Mouse (Mus musculus) left cerebral cortex, adult 2 months (tissue): ENCODE results near the gene Mfsd9. TPM values are rescaled to one million over a fixed set of nuclear protein-coding genes. Genes with fewer than 3 reads are reported as not detected.

Source experiments
- DNase-seq, 2 experiments: peaks; one replicate each; pipeline ENCODE4 v3.0.0; 2021 to 2022; ENCODE audit warnings: low spot score in 2 of 2, mixed read lengths in 1 of 2; ENCODE audit errors: extremely low spot score in 1 of 2
- H3K27ac ChIP-seq: fragments of 200-600 bp; 2 replicates; pipeline ENCODE4 v1.8.1; 2022
- H3K4me3 ChIP-seq: fragments of 200-600 bp; 2 replicates; pipeline ENCODE4 v1.8.1; 2022
- CTCF ChIP-seq: fragments of 200-600 bp; IDR thresholded peaks from 2 replicates; pipeline ENCODE4 v1.8.1; 2022; ENCODE audit warnings: antibody characterized with exemption, mild to moderate bottlenecking, moderate library complexity
- intact Hi-C: fragments of 180-260 bp; cut with DNase I; formaldehyde crosslinking; loops from one replicate; pipeline ENCODE4 v1.15.1; 2025
- total RNA-seq, 2 experiments: library from RNA; stranded (reverse); gene quantifications; 2 replicates each; pipeline ENCODE4 v1.2.3; 2021

Gene Mfsd9
- total RNA-seq, 2 experiments from 2014 or later: 4.0 to 4.5 TPM

DNA sequence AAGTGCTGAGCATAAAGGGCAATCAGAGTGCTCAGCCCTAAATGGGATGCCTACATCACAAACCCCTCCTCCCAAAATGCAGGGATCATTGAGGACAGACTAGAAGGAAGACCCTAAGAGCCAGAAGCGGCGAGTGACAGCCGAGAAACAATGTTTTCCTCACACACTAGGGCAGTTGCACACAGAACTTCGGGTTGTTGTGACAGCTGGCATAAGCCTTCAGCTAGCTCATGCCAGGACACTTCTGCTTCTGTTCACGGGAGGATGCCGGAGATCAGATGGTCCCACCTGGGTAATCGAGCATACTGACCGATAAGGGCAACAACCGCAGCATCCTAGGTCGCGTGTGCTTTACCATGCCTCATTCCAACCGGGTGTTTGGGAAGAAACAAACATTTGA, 13.6 kb upstream of the Mfsd9 start:
- DNase-seq: no peak
- TF ChIP-seq CTCF: no peak
- no peak overlapping the region for H3K27ac ChIP-seq
- H3K4me3 ChIP-seq: no peak overlapping the region
- intact Hi-C loops: no loop called here

DNA sequence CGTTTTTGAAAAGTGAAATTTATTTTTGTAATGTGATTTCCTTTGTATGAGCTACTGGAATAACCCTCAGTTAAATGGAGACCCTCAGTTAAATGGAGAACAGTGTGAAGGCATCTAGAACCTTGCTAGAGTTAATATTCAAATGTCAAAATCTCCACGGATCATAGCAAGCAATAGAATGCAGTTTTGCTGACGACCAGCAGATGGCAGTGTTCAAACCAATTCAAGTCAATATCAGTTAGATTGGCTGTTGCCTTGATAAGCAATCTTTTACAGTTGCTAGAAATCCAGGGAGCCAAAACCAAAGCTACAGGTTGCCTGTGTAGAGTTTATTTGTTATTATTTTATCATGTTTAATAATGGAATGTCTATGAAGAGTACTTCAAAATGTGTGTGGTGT, 12.3 kb upstream of the Mfsd9 start:
- H3K27ac ChIP-seq: no peak overlapping the region
- peak; percentile 46 to 54 for DNase-seq
- TF ChIP-seq CTCF: peak; percentile 89
- intact Hi-C loops: loop anchor here (1.0 kb wide), 1 partner anchor 42 kb away; no protein-coding TSS in a partner anchor
- H3K4me3 ChIP-seq: no peak overlapping the region

DNA sequence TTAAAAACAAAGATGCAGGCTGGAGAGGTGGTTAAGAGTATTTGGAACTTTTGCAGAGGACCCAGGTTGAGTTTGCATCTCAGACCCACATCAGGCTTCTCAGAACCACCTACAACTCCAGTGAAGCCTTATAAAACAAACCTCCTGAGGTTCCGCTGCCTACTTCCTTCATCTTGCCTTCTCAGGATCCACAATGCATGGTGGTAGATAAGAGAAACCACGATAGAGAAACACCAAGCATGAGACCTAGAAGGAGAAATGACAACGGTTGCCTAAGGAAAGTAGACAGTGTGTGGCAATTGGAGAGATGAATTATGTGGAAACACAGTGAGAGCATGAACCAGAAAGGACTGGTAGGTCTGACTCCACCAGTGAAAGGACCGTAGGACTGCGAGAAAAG, 10.4 kb upstream of the Mfsd9 start:
- no peak overlapping the region for H3K4me3 ChIP-seq
- DNase-seq: no peak
- intact Hi-C loops: no loop called here
- no peak overlapping the region for H3K27ac ChIP-seq
- TF ChIP-seq CTCF: no peak

DNA sequence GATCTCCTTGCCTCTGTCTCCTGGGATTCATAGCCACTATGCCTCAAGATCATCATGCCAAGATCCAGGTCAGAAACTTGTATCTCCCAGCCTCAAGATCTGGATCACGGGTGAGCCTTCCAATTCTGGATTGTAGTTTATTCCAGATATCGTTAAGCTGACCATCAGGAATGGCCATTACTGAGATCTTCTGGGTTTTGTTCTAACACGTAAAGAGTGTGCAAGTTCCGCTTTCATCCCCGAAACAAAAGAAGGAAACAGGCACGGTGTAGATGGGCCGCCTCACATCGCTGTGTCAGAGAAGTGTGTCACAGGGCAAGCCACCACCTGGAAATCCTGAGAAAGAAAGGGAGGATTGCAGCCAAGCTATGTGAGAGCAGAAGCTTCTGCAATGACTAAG, 8.6 kb upstream of the Mfsd9 start:
- TF ChIP-seq CTCF: no peak
- no peak for DNase-seq
- Histone ChIP-seq H3K27ac (no peak overlapping the region), H3K4me3 (no peak overlapping the region)
- intact Hi-C loops: no loop called here

DNA sequence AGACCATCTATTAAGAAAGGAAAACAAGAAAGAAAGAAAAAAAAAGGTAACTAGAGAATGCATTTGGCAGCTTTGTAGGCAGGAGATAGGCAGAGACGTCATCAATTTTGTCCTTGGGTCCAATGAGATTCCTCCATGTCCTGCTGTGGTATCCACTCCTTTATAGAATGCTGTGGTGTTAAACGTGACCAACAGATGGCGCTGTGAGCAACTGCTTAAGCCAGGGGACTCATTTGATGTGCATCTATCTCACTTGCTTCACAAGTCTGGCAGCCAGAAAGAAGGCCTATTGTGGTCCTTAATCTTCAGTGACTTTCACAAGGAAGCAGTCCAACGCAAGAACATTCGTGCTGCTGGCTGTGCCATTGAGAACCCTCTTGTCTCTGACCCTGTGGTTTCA, 6.9 kb upstream of the Mfsd9 start:
- TF ChIP-seq CTCF: peak; percentile 79
- intact Hi-C loops: no loop called here
- peak; percentile 48 to 53 for DNase-seq
- Histone ChIP-seq H3K27ac (no peak overlapping the region), H3K4me3 (no peak overlapping the region)

DNA sequence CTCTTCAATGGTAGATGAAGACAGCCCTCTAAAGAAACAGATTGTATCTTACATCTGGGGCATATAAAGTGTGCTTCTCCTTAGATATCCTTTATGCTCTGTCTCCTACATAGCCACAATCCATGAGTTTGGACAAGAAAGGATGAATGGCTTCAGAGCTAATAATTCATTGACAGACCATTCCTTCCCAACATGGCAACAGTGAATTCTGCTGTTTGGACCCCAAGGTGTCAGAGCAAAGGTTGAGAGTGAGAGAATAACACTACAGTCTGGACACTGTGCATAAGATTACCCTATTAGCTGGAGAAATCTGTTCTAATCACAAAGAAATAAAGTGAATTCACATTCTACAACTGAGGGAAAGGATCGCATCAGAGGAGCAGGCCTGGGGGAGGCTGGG, 5.0 kb upstream of the Mfsd9 start:
- H3K27ac ChIP-seq: no peak overlapping the region
- intact Hi-C loops: no loop called here
- H3K4me3 ChIP-seq: no peak overlapping the region
- no peak for DNase-seq
- TF ChIP-seq CTCF: no peak

DNA sequence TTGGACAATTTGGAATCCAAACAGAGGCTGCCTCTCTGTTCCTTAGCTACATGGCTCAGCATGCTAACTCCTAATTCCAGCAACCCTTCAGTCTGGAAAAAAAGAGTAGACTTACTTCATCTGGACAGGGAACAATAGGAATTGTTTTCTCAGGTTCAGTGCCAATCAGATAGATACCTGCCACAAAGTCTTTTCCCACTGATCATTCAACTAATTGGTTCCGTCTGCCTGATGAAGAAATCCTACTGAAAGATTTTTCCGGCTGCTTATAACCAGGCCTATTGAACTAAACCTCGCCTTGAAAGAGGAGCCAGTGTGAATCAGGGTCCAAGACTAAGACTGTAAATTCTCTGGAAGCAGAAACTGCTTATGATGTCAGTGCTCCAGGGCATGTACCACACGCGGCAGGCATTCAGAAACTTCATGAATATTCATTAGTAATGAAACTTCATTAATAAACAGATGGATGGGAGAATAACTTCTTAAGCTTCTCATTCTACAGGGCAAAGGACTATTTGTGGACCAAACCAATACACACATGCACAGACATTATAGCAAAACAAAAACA, 737 bp downstream of the Mfsd9 start:
- DNase-seq: no peak
- H3K4me3 ChIP-seq: peak overlapping the region; percentile 68
- intact Hi-C loops: no loop called here
- H3K27ac ChIP-seq: no peak overlapping the region
- no peak for TF ChIP-seq CTCF

DNA sequence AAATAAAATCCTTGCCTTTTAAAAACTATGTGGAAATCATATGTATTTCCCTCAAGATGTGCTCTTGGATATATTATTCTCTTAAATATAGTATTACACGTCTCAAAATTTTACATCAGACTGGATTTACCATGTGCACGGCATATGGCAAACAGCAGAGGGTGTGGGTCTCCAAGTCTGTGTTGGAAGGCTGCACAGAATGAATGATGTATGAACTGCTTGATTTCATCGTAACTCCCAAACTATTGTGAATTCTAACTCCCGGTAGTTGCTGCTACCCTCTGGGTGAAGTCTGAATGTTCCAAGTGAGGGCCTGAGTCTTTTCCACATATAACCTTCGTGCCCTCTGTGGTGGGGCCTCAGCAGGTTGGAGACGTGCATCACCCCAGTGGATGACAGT, 1.5 kb downstream of the Mfsd9 start:
- intact Hi-C loops: no loop called here
- no peak overlapping the region for H3K4me3 ChIP-seq
- H3K27ac ChIP-seq: no peak overlapping the region
- TF ChIP-seq CTCF: no peak
- no peak for DNase-seq

DNA sequence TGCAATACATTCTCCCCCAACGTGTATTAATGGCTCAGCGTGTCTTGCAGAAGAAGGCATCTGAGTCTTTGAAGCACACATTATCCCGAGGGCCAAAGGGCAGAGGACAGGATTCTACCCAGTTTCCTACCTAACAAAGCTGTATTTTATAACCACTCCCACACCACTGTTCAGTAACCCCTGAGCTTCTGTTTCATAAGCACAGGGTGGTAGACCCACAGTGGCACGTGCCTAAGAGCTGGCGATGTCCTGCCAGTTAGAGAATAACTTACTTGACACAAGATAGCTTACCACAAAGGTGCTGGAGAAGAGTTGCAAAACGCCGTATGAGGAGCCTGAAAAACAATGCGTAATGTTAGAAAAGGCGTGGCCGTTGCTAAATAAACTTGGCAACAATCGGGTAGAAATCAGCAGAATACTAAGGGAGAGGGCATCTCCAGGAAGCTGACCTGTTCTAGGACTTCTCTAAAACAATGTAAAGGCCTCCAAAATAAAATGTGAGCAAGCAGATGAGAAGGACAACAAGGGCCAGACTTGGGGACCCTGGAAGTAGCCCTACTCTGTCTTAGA, 4.5 kb downstream of the Mfsd9 start:
- TF ChIP-seq CTCF: no peak
- DNase-seq: no peak
- Histone ChIP-seq H3K4me3 (no peak overlapping the region), H3K27ac (no peak overlapping the region)
- intact Hi-C loops: no loop called here

DNA sequence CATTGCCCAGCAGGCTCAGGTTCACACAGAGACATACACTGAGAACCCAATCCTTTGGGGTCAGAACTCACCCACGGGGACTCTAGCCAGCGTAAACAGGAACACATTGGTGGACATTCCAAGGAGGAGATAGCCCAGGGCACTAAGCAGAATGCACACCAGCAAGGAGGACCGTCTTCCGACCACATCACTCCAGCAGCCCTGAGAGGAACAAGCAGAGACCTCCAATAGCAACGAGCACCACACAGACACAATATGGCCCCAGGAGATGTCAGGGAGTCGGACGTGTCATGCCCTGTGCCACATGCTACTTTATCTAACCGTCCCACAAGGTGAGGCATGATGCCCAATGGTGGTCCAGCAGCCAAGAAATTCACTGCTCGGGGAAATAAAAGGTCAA, 6.2 kb downstream of the Mfsd9 start:
- no peak overlapping the region for H3K4me3 ChIP-seq
- intact Hi-C loops: no loop called here
- TF ChIP-seq CTCF: no peak
- DNase-seq: no peak
- H3K27ac ChIP-seq: no peak overlapping the region

DNA sequence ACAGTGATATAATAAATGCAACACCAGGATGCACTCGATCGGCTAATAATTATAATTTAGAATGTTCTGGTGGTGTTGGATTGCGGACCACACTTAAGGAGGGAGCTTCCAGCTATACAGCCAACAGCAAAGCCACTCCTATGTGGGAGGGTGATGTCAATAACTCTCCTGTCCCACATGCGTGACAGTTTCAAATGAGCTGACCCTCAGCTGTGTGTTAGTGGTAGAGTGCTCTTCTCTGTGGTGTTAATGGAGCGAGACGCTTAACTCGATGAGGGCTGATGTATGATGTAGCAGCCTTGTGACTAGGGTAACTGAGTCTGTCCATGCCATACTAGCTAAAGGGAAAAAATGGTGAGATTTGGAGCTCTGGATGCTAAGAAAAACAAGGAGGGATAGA, 7.0 kb downstream of the Mfsd9 start:
- intact Hi-C loops: no loop called here
- TF ChIP-seq CTCF: no peak
- H3K27ac ChIP-seq: no peak overlapping the region

DNA sequence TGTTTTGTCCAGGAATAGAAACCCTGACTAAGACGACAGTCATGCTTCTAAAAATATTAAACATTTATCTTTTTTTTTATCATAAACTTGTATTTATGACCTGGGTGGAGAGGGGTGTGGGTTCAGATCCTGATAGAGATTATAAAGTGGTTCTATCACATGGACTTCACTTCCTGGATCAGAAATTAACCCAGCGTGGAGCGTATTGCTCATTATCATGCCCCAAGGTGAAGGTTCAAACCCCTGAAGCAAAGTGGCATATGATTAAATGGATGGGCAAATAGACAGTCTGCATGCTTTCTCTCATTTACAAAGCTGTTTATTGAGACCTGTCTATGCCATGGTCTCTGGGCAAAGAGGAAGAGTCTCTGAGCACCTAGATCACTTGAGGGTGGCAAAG, 13.7 kb downstream of the Mfsd9 start:
- intact Hi-C loops: no loop called here
- no peak for TF ChIP-seq CTCF
- H3K27ac ChIP-seq: no peak overlapping the region
- no peak overlapping the region for H3K4me3 ChIP-seq
- no peak for DNase-seq

More for the DNA sequence above, 7.0 kb downstream of the Mfsd9 start:
- no peak for DNase-seq
- no peak overlapping the region for H3K4me3 ChIP-seq

DNA sequence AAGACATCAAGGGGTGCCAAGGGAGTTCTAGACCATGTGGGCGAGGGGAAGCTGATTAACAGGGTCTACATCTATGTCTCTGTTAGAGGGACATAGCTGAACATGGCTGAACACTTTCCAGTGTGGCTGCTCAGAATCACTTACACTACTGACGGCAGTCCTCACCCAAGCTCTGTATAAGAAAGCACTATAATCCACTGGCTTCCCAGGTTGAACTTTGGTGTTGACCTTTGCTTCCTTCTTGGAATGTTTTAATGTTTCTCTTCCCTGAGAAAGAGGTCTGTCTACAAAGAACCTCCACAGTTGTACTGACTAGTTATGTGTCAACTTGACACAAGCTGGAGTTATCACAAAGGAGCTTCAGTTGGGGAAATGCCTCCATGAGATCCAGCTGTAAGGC, 14.4 kb downstream of the Mfsd9 start:
- Histone ChIP-seq H3K4me3 (no peak overlapping the region), H3K27ac (no peak overlapping the region)
- DNase-seq: no peak
- intact Hi-C loops: no loop called here
- no peak for TF ChIP-seq CTCF
